Mouse (Mus musculus) stomach, postnatal 0 days (tissue): ENCODE measurements around the gene Rrbp1. TPM values are rescaled to one million over a fixed set of nuclear protein-coding genes. Genes with fewer than 3 reads are reported as not detected.

ENCODE experiments used
- ATAC-seq: fragments of 200-750 bp; cut with Nextera tagmentation; 2 replicates; pipeline ENCODE4 v1.8.0; 2017; ENCODE audit not compliant: low FRiP score, low TSS enrichment
- DNase-seq: peaks from one replicate; pipeline ENCODE4 v3.0.0-alpha.2; 2016; ENCODE audit warnings: low spot score
- H3K27ac ChIP-seq: fragments of 300-500 bp; sonication (generic); replicated peaks from 2 replicates; pipeline ENCODE4 v1.5.1; 2014; ENCODE audit warnings: mild to moderate bottlenecking, control low read depth
- H3K27me3 ChIP-seq: fragments of 300-500 bp; sonication (generic); 2 replicates; pipeline ENCODE4 v1.6.1; 2014; ENCODE audit warnings: low read length; ENCODE audit not compliant: control insufficient read depth, insufficient read depth
- H3K36me3 ChIP-seq: fragments of 300-500 bp; sonication (generic); 2 replicates; pipeline ENCODE4 v1.6.1; 2014; ENCODE audit warnings: low read length, mixed read lengths; ENCODE audit not compliant: control insufficient read depth, insufficient read depth
- H3K4me1 ChIP-seq: fragments of 300-500 bp; sonication (generic); replicated peaks from 2 replicates; pipeline ENCODE4 v1.6.1; 2014; ENCODE audit warnings: antibody characterized with exemption; ENCODE audit not compliant: control insufficient read depth, insufficient read depth
- H3K4me2 ChIP-seq: fragments of 300-500 bp; sonication (generic); replicated peaks from 2 replicates; pipeline ENCODE4 v1.6.1; 2014; ENCODE audit warnings: low read depth, mild to moderate bottlenecking, control low read depth, moderate library complexity
- H3K4me3 ChIP-seq: fragments of 300-500 bp; sonication (generic); 2 replicates; pipeline ENCODE4 v1.5.1; 2014; ENCODE audit warnings: low read depth, low read length, control low read depth
- H3K9ac ChIP-seq: fragments of 300-500 bp; sonication (generic); 2 replicates; pipeline ENCODE4 v1.6.1; 2014; ENCODE audit warnings: mild to moderate bottlenecking, low read length, control low read depth, mixed read lengths
- H3K9me3 ChIP-seq: fragments of 300-500 bp; sonication (generic); 2 replicates; pipeline ENCODE4 v1.6.1; 2016; ENCODE audit warnings: low read length; ENCODE audit not compliant: control insufficient read depth
- CTCF ChIP-seq: IDR thresholded peaks from 2 replicates; pipeline ENCODE4 v1.5.1; 2016; ENCODE audit warnings: antibody characterized with exemption, low read depth, mild to moderate bottlenecking, moderate library complexity
- EP300 ChIP-seq: optimal IDR thresholded peaks from 2 replicates; pipeline ENCODE3; 2016; ENCODE audit warnings: antibody characterized with exemption
- WGBS: fragments of 180-500 bp; shearing (Covaris S2); extraction: QIAGEN DNeasy Blood & Tissue Kit; methylation state at CpG from one replicate; pipeline ENCODE4 v1.1.7; 2014; 5-methylcytosine and 5-hydroxymethylcytosine counted together
- polyA plus RNA-seq: library from polyadenylated mRNA; unstranded; fragments of >200 nt; fragmentation: Nextera tagmentation; extraction: Ambion mirVana; gene quantifications from 2 replicates; pipeline ENCODE4 v1.2.1, GENCODE M21; 2015

The Rrbp1 gene
- polyA plus RNA-seq, 1 experiment from 2014 or later, result 69.0 TPM

DNA sequence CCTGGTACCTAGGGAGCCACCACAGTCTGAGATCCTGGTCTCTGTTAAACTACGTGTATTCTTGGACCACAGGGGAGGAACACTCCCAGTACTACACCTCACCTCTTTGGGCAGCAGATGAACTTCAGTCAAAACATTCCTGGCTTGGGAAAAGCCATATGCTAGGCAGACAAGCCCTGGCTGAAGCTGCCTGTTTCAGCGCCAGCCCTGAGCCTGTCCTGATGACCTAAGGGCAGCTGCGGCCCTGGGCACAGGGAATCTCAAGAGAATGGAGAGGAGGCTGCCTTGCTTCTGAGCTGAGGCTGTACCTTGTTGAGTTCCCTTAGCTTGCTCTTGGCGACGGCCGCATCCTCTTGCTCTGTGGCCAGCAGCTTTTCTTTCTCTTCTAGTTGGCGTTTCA lies 37.9 kb downstream of the Rrbp1 start:
- ATAC-seq, result no peak
- WGBS, result 91% methylated on average over 7 of the region's 7 CpGs

DNA sequence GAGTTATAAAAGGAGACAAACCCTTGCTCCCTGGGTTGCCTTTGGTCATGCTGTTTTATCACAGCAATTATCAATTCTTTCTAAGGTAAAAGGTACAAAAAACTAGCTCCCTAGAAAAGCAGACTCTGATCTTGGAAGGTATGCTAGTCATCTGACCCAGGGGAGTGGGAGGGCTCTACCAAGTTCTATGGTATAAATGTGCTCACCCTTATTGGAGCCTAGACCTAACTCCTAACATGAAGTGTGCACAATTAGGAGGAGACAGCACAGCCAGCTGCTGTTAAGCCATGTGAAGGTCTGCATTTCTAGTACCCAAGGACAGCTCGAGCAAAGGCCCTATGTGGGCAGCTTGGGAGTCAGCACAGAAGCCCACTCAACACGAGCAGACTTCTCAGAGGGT lies 39.2 kb downstream of the Rrbp1 start:
- H3K4me3 ChIP-seq, result no peak overlapping the region
- H3K27me3 ChIP-seq, result no peaks in the 10 kb centered on the region

More for the DNA sequence above, 37.9 kb downstream of the Rrbp1 start:
- no peak for TF ChIP-seq CTCF
- no peak for TF ChIP-seq EP300
- Histone ChIP-seq H3K4me2 (no peak overlapping the region), H3K4me3 (no peak overlapping the region), H3K27me3 (no peaks in the 10 kb centered on the region), H3K27ac (no peak overlapping the region), H3K9me3 (no peaks in the 10 kb centered on the region), H3K9ac (no peak overlapping the region), H3K36me3 (peaks cover 21% of the 10 kb centered on the region), H3K4me1 (no peaks in the 10 kb centered on the region)
- DNase-seq, result no peak

DNA sequence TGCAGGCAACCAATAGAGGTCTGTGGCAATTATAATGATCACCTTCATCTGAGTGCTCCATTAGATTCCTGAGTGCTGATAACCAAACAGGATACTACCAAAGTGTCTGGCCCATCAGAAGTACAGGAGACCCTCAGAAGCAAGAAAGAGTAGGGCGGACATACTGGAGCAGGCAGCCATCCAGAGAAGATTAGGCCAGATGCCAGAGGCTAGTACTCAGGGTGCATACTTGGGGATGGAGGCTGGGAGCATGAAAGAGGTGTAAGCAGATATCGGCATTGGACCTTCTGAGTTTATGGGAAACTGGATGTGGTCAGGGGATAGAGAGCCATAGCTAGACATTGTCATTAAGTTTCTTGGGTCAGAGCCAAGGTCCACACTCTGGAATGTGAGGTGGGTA lies 40.2 kb downstream of the Rrbp1 start:
- H3K36me3 ChIP-seq, result peaks cover 41% of the 10 kb centered on the region
- no peak for ATAC-seq

More for the DNA sequence above, 39.2 kb downstream of the Rrbp1 start:
- Histone ChIP-seq H3K9ac (no peak overlapping the region), H3K4me2 (no peak overlapping the region), H3K9me3 (no peaks in the 10 kb centered on the region), H3K27ac (no peak overlapping the region), H3K4me1 (no peaks in the 10 kb centered on the region), H3K36me3 (peaks cover 33% of the 10 kb centered on the region)
- DNase-seq (no peak), ATAC-seq (no peak)
- TF ChIP-seq CTCF, result no peak
- TF ChIP-seq EP300, result no peak
- WGBS, result 90% methylated on average over 2 of the region's 2 CpGs

DNA sequence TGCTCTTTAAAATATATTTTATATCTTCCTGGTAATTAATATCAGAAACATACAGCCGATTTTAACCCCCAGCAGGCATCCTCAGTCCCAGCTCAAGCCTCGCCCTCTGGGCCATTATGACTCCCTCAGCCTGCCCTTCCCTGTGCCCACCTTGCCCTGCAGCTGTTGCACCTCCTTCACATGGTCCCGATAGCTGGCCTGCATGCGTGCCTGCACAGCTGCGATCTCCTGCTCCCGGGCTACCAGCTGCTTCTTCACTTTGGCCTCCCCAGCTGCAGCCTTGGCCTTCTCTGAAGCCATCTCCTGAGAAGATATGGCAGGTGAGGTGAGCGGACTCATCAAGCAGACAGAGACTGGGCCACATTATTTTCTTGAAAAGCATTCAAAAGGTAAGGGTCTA lies 41.8 kb downstream of the Rrbp1 start:
- WGBS, result 94% methylated on average over 7 of the region's 7 CpGs
- Histone ChIP-seq H3K4me1 (no peaks in the 10 kb centered on the region), H3K4me3 (no peak overlapping the region), H3K9me3 (no peaks in the 10 kb centered on the region), H3K36me3 (peaks cover 54% of the 10 kb centered on the region), H3K4me2 (no peak overlapping the region), H3K27ac (no peak overlapping the region), H3K9ac (no peak overlapping the region), H3K27me3 (no peaks in the 10 kb centered on the region)
- DNase-seq, result no peak
- TF ChIP-seq CTCF, result no peak
- TF ChIP-seq EP300, result no peak
- no peak for ATAC-seq

More for the DNA sequence above, 40.2 kb downstream of the Rrbp1 start:
- Histone ChIP-seq H3K4me2 (no peak overlapping the region), H3K27ac (no peak overlapping the region), H3K4me3 (no peak overlapping the region), H3K4me1 (no peaks in the 10 kb centered on the region), H3K9me3 (no peaks in the 10 kb centered on the region), H3K9ac (no peak overlapping the region), H3K27me3 (no peaks in the 10 kb centered on the region)
- TF ChIP-seq CTCF, result no peak
- no peak for TF ChIP-seq EP300
- 56% methylated on average over 2 of the region's 2 CpGs for WGBS
- DNase-seq, result no peak

DNA sequence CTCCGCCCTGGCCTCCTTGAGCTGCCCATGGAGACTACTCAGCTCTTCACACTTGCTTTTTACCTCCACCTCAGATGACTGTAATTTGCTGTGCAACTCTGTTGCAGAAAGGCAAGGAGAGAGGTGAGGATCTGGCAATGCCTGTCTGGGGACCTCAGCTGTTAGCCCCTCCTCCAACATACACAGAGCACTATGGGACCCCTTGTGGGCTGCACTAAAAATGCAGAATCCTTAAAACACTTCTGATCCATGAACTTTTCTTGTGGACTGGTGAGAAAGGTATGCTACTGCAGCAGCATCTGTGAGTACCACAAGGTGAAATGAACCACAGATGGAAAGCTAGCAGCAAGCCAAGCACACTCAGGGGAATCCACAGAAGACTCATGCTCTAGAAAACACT lies 47.7 kb downstream of the Rrbp1 start:
- no peak for DNase-seq
- no peak for TF ChIP-seq EP300
- peak; percentile 34 for TF ChIP-seq CTCF
- Histone ChIP-seq H3K9ac (no peak overlapping the region), H3K27ac (no peak overlapping the region), H3K4me1 (no peaks in the 10 kb centered on the region), H3K27me3 (no peaks in the 10 kb centered on the region), H3K4me3 (no peak overlapping the region), H3K4me2 (no peak overlapping the region), H3K9me3 (no peaks in the 10 kb centered on the region), H3K36me3 (peaks cover 50% of the 10 kb centered on the region)
- ATAC-seq, result no peak
- WGBS, result 100% methylated on average over 1 of the region's 1 CpGs

DNA sequence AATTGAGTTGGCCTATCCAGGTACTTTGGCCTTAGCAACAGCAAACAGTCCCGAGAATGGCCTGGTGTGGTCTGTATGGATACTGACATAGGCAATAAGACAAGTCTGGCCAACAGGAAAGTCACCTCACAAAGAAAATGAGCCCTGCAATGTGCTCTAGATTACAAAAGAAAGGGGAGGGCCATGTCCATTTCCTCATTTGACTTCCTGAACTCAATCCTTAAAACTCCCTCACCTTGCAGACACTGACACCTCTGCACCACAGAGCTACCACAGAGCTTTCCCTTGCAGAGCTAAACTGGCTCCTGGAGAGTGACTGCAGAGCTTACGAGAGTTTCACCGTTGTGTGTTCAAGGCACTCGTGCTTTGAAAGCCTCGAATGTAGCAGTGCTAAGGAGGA lies 48.9 kb downstream of the Rrbp1 start:
- WGBS, result 92% methylated on average over 5 of the region's 5 CpGs
- H3K9me3 ChIP-seq, result no peaks in the 10 kb centered on the region
- no peak for ATAC-seq

More for the DNA sequence above, 48.9 kb downstream of the Rrbp1 start:
- TF ChIP-seq CTCF, result no peak
- no peak for TF ChIP-seq EP300
- Histone ChIP-seq H3K27me3 (no peaks in the 10 kb centered on the region), H3K4me2 (no peak overlapping the region), H3K9ac (no peak overlapping the region), H3K4me3 (no peak overlapping the region), H3K4me1 (no peaks in the 10 kb centered on the region), H3K36me3 (peaks cover 49% of the 10 kb centered on the region), H3K27ac (no peak overlapping the region)
- no peak for DNase-seq
